Mouse (Mus musculus): Measurements from ENCODE around the gene Slc17a9. TPM values are rescaled to one million over a fixed set of nuclear protein-coding genes. Genes with fewer than 3 reads are reported as not detected.
A peak's percentile ranks its signal among the peaks of the same experiment; 100 is the strongest.

The Slc17a9 gene
- polyA plus RNA-seq, 1 experiment from 2014 or later: 1.5 TPM

DNA sequence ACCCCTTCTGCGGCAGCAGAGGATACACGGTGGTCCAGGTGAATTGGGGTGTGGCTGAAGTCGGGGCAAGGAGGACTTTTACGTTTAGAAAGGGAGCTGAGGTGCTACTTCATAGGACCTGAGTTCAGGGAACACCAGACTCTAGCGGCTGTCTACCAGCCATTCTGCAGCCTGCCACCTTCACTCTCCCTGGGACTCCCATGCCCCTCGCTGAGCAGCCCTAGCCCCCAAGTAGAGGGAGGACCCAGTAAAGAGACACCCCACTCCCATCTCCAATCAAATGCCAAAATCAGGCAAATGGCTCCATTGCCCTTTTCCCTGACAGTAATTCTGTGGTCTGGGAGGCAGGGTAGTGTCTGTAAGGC lies 333 bp downstream of the Slc17a9 start:
- no peak overlapping the region for H3K27ac ChIP-seq (ENCODE audit: low read length)
- WGBS: under 1% methylated on average over 6 of the region's 6 CpGs
- no peaks in the 10 kb centered on the region for H3K9me3 ChIP-seq (ENCODE audit: control insufficient read depth, low read length)
- H3K4me1 ChIP-seq (replicated peaks; ENCODE audit: control insufficient read depth, insufficient read depth, low read length): peaks cover 8% of the 10 kb centered on the region; the same call in 1 of the 2 replicates
- peak overlapping the region; percentile 36; the same call in 1 of the 2 replicates for H3K9ac ChIP-seq (ENCODE audit: low read length)
- peak overlapping the region; percentile 24 for H3K4me3 ChIP-seq (ENCODE audit: low read length)
- H3K4me2 ChIP-seq (ENCODE audit: low read depth, low read length): peak overlapping the region; percentile 52
- peaks cover 17% of the 10 kb centered on the region; the same call in 1 of the 2 replicates for H3K36me3 ChIP-seq (ENCODE audit: control insufficient read depth, insufficient read depth, low read length)
- peak; percentile 35; the same call in 1 of the 2 replicates for ATAC-seq (ENCODE audit: low read depth)
- H3K27me3 ChIP-seq (ENCODE audit: control insufficient read depth, insufficient read depth, low read depth, low read length): no peaks in the 10 kb centered on the region

DNA sequence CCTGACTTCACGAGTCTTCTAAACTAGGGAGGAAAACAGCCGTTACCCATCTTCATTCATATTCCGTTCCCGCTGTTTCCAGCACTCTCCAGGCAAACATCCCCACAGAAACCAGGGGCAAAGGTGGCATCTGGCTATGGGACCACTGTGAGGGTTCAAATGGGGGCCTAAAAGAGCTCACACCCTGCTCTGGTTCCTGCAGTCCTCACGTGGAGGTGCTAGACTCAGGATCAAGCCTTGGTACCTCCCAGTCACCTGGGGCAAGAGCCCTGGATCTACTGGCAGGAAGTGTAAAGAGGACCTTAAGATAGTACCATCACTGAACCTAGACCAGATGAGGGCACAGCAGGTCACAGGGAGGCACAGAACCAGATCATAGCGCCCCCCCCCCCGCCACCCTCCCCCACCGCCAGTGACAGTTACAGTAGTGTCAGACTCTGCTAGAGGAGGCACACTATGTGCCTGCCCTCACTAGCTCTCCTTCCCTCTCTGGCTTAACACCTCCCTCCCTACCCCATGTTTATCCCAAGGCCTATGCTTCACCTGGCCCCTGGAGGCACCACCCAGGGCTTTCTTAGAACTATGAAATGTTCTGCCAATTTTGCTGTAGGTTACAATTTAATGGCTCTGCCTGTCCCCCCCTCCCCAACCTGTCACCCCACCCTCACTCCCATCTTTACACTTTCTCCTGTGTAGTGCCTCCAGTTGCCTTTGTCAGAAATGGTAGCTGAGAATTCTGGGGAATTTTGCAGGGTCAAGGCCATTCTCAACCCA lies 980 bp downstream of the Slc17a9 start:
- no peaks in the 10 kb centered on the region for H3K9me3 ChIP-seq (ENCODE audit: control insufficient read depth, low read length)

DNA sequence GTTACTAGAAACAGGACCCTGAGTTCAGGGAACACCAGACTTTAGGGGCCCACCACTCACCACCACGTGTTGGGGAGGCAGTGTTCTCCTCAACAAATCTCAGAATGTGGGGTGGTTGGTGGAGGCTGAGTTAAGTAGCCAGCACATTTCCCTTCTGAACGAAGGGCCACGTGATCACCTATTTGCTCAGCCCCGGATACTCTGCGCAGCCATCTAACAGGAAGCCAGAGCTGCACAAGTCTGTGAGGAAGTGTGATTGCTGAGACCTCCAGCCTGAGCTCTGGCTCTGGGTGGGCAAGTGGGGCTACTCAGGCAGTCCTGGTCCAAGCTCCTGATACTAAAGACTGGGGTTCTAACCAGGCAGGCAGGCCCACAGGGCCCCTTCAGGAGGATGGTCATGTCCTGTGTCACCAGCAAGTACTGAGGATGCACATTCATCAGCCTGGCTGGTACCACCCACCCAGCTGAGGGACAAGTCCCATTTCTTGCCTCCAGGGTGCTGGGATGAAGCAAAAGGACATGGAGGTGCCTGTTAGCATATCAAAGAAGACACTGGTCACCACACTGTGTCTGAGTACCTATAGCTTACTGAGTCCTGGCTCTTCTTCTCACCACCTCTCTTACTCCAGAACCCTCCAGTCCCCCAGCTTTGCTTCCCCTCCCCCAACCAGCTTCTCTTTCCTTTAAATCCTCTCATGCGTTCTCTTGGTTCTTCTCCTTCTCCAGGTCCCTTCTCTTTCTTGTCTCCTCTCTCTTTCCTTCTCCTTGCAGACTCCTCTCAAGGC lies 1.8 kb downstream of the Slc17a9 start:
- 50% methylated on average over 6 of the region's 6 CpGs for WGBS
- H3K27ac ChIP-seq (ENCODE audit: low read length): no peak overlapping the region
- no peak overlapping the region for H3K9ac ChIP-seq (ENCODE audit: low read length)
- H3K4me1 ChIP-seq (replicated peaks; ENCODE audit: control insufficient read depth, insufficient read depth, low read length): peaks cover 8% of the 10 kb centered on the region; the same call in 1 of the 2 replicates
- H3K4me2 ChIP-seq (ENCODE audit: low read depth, low read length): no peak overlapping the region
- no peaks in the 10 kb centered on the region for H3K27me3 ChIP-seq (ENCODE audit: control insufficient read depth, insufficient read depth, low read depth, low read length)
- ATAC-seq (ENCODE audit: low read depth): no peak
- no peak overlapping the region for H3K4me3 ChIP-seq (ENCODE audit: low read length)
- peaks cover 9% of the 10 kb centered on the region; the same call in 1 of the 2 replicates for H3K36me3 ChIP-seq (ENCODE audit: control insufficient read depth, insufficient read depth, low read length)
- no peaks in the 10 kb centered on the region for H3K9me3 ChIP-seq (ENCODE audit: control insufficient read depth, low read length)

More for the DNA sequence above, 980 bp downstream of the Slc17a9 start:
- Histone ChIP-seq H3K9ac (ENCODE audit: low read length) (no peak overlapping the region), H3K27ac (ENCODE audit: low read length) (no peak overlapping the region), H3K4me1 (replicated peaks; ENCODE audit: control insufficient read depth, insufficient read depth, low read length) (peaks cover 8% of the 10 kb centered on the region; the same call in 1 of the 2 replicates), H3K36me3 (ENCODE audit: control insufficient read depth, insufficient read depth, low read length) (peaks cover 10% of the 10 kb centered on the region; the same call in 1 of the 2 replicates), H3K4me3 (ENCODE audit: low read length) (no peak overlapping the region), H3K27me3 (ENCODE audit: control insufficient read depth, insufficient read depth, low read depth, low read length) (no peaks in the 10 kb centered on the region), H3K4me2 (ENCODE audit: low read depth, low read length) (no peak overlapping the region)
- 24% methylated on average over 8 of the region's 8 CpGs for WGBS
- no peak for ATAC-seq (ENCODE audit: low read depth)

DNA sequence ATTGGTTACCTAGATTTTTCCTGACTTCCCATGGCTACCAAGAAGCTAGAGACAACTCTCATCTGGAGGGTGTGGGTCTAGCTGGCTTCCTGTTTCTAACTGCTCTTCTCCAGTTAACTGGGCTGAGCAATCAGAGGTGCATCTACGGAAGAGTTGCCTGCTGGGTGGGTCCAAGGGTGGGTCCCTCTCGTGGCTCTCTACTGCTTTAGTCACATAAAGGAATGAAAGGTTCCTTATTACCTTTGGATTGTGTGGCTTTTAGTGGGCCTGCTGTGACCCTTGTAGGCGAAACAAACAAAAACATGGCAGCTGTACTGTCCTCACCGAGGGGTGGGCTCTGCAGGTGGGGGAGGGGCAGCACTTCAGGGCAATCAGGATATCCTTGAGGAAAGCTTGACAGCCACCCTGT lies 2.6 kb downstream of the Slc17a9 start:
- H3K9me3 ChIP-seq (ENCODE audit: control insufficient read depth, low read length): no peaks in the 10 kb centered on the region
- no peak overlapping the region for H3K27ac ChIP-seq (ENCODE audit: low read length)
- no peak overlapping the region for H3K4me3 ChIP-seq (ENCODE audit: low read length)
- no peak overlapping the region for H3K4me2 ChIP-seq (ENCODE audit: low read depth, low read length)
- H3K36me3 ChIP-seq (ENCODE audit: control insufficient read depth, insufficient read depth, low read length): peaks cover 7% of the 10 kb centered on the region; the same call in 1 of the 2 replicates
- H3K4me1 ChIP-seq (replicated peaks; ENCODE audit: control insufficient read depth, insufficient read depth, low read length): peaks cover 8% of the 10 kb centered on the region; the same call in 1 of the 2 replicates
- 45% methylated on average over 4 of the region's 4 CpGs for WGBS
- no peak overlapping the region for H3K9ac ChIP-seq (ENCODE audit: low read length)
- ATAC-seq (ENCODE audit: low read depth): no peak
- no peaks in the 10 kb centered on the region for H3K27me3 ChIP-seq (ENCODE audit: control insufficient read depth, insufficient read depth, low read depth, low read length)

DNA sequence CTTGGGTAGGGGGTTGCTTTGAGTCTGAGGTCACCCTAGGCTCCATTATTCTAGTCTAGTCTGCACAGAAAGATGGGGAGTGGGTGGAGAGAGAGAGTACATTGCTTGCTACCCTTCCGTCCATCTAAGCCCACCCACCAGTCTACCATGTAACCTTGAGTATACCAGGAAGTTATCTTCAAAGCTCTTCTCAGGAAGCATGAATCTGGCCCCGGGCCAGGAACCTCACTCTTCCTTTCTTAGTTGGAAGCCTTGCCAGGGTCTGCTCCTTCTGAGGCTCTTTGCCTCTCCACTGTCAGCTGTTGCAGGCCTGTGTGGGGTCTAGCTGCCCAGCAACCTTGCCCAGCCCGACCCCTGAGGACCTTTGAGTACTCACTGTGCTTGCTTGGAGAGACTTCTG lies 6.0 kb downstream of the Slc17a9 start:
- Histone ChIP-seq H3K4me3 (ENCODE audit: low read length) (no peak overlapping the region), H3K27ac (ENCODE audit: low read length) (peak overlapping the region; percentile 27), H3K36me3 (ENCODE audit: control insufficient read depth, insufficient read depth, low read length) (no peaks in the 10 kb centered on the region), H3K27me3 (ENCODE audit: control insufficient read depth, insufficient read depth, low read depth, low read length) (no peaks in the 10 kb centered on the region; the same call in 1 of the 2 replicates), H3K4me2 (ENCODE audit: low read depth, low read length) (no peak overlapping the region), H3K4me1 (replicated peaks; ENCODE audit: control insufficient read depth, insufficient read depth, low read length) (no peaks in the 10 kb centered on the region), H3K9ac (ENCODE audit: low read length) (no peak overlapping the region), H3K9me3 (ENCODE audit: control insufficient read depth, low read length) (no peaks in the 10 kb centered on the region)
- no peak for ATAC-seq (ENCODE audit: low read depth)
- 33% methylated on average over 3 of the region's 3 CpGs for WGBS

DNA sequence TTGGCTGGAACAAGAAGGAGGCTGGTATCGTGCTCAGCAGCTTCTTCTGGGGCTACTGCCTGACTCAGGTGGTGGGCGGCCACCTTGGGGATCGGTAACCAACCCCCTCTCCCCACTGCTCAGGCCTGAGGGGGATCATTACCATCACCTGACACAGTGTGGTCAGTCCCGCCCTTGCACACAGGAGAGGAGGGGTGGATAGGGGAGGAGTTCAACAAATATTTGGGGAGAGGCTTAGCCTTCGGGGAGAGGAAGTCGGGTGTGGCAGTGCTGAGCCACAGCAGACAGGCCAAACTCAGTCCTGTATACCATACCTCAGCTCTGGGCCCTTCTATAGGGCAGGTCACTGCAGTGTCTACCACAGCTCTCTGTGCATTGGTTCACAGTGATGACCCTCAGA lies 6.9 kb downstream of the Slc17a9 start:
- H3K27ac ChIP-seq (ENCODE audit: low read length): no peak overlapping the region
- ATAC-seq (ENCODE audit: low read depth): 0 out of 2 replicates have a peak, but pooled peaks have one; percentile 26

DNA sequence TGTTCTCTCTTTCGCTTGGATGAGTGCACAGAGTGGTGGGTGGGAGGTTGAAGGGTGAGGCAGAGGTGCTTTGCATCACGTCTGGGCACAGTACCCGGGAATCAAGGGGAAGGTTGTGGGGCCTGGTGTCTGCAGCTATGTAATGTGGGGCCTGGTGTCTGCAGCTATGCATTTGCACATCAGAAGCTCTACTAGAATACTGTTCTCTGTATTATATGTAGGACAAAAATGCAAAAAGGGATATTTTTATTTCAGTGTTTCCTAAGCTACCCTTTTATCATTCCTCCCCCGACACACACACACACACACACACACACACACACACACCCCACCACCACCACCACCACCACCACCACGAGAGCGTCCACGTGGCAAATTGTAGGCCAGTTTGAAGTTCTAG lies 10.2 kb downstream of the Slc17a9 start:
- no peak overlapping the region for H3K27ac ChIP-seq (ENCODE audit: low read length)
- H3K36me3 ChIP-seq (ENCODE audit: control insufficient read depth, insufficient read depth, low read length): no peaks in the 10 kb centered on the region
- no peak overlapping the region for H3K4me3 ChIP-seq (ENCODE audit: low read length)
- H3K4me2 ChIP-seq (ENCODE audit: low read depth, low read length): no peak overlapping the region
- no peak for ATAC-seq (ENCODE audit: low read depth)
- WGBS: 79% methylated on average over 7 of the region's 7 CpGs
- H3K9me3 ChIP-seq (ENCODE audit: control insufficient read depth, low read length): no peaks in the 10 kb centered on the region
- H3K27me3 ChIP-seq (ENCODE audit: control insufficient read depth, insufficient read depth, low read depth, low read length): no peaks in the 10 kb centered on the region; the same call in 1 of the 2 replicates
- no peak overlapping the region for H3K9ac ChIP-seq (ENCODE audit: low read length)
- H3K4me1 ChIP-seq (replicated peaks; ENCODE audit: control insufficient read depth, insufficient read depth, low read length): no peaks in the 10 kb centered on the region

More for the DNA sequence above, 6.9 kb downstream of the Slc17a9 start:
- no peaks in the 10 kb centered on the region for H3K9me3 ChIP-seq (ENCODE audit: control insufficient read depth, low read length)
- no peaks in the 10 kb centered on the region for H3K4me1 ChIP-seq (replicated peaks; ENCODE audit: control insufficient read depth, insufficient read depth, low read length)
- 41% methylated on average over 6 of the region's 6 CpGs for WGBS
- no peak overlapping the region for H3K4me3 ChIP-seq (ENCODE audit: low read length)
- no peak overlapping the region for H3K4me2 ChIP-seq (ENCODE audit: low read depth, low read length)
- H3K9ac ChIP-seq (ENCODE audit: low read length): no peak overlapping the region
- no peaks in the 10 kb centered on the region for H3K36me3 ChIP-seq (ENCODE audit: control insufficient read depth, insufficient read depth, low read length)
- no peaks in the 10 kb centered on the region; the same call in 1 of the 2 replicates for H3K27me3 ChIP-seq (ENCODE audit: control insufficient read depth, insufficient read depth, low read depth, low read length)

DNA sequence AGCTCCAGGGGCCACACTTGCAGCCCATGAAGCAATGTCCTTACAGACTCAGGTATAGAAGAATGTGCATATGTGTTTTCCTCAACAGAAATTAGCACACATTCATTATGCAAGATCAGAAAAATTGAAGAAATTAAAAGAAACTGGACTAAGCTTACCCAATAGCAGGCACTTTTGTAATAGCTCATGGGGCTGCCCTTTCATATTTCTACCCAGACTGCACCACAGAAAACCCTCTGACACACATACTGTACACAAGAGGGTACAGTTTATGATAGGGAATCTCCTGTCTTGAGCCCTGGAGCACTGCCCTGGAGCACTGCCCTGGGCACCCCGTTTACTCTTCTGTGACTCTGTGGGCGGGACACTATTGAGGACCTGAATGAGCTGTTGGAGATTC lies 12.9 kb downstream of the Slc17a9 start:
- Histone ChIP-seq H3K27ac (ENCODE audit: low read length) (no peak overlapping the region), H3K4me3 (ENCODE audit: low read length) (no peak overlapping the region), H3K4me1 (replicated peaks; ENCODE audit: control insufficient read depth, insufficient read depth, low read length) (no peaks in the 10 kb centered on the region), H3K9ac (ENCODE audit: low read length) (no peak overlapping the region), H3K4me2 (ENCODE audit: low read depth, low read length) (no peak overlapping the region), H3K9me3 (ENCODE audit: control insufficient read depth, low read length) (no peaks in the 10 kb centered on the region), H3K36me3 (ENCODE audit: control insufficient read depth, insufficient read depth, low read length) (no peaks in the 10 kb centered on the region), H3K27me3 (ENCODE audit: control insufficient read depth, insufficient read depth, low read depth, low read length) (no peaks in the 10 kb centered on the region; the same call in 1 of the 2 replicates)
- no peak for ATAC-seq (ENCODE audit: low read depth)
- 57% methylated on average over 2 of the region's 2 CpGs for WGBS

DNA sequence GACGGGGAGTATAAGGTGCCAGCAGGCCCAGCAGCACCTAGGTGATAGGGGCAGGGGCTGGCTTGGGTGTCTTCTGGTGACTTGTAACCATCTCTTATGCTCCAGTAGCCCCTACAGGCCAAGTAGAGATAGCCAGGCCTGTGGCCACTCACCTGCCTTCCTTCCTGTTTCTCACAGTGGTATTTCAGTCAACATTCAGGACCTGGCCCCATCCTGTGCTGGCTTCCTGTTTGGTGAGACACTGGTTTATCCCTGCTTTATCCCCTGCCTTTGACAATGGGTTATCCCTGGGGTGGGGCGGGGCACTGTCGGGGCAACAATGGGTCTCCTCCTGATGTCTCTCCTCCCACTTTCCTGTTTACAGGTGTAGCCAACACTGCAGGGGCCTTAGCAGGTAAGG lies 15.3 kb downstream of the Slc17a9 start:
- no peaks in the 10 kb centered on the region for H3K9me3 ChIP-seq (ENCODE audit: control insufficient read depth, low read length)
- no peaks in the 10 kb centered on the region for H3K36me3 ChIP-seq (ENCODE audit: control insufficient read depth, insufficient read depth, low read length)
- ATAC-seq (ENCODE audit: low read depth): no peak
- no peak overlapping the region for H3K4me3 ChIP-seq (ENCODE audit: low read length)
- H3K9ac ChIP-seq (ENCODE audit: low read length): no peak overlapping the region
- no peaks in the 10 kb centered on the region for H3K4me1 ChIP-seq (replicated peaks; ENCODE audit: control insufficient read depth, insufficient read depth, low read length)
- 19% methylated on average over 3 of the region's 3 CpGs for WGBS
- no peak overlapping the region for H3K4me2 ChIP-seq (ENCODE audit: low read depth, low read length)
- no peaks in the 10 kb centered on the region for H3K27me3 ChIP-seq (ENCODE audit: control insufficient read depth, insufficient read depth, low read depth, low read length)
- H3K27ac ChIP-seq (ENCODE audit: low read length): no peak overlapping the region

All from lung, embryonic 16.5 days (tissue).